Mouse (Mus musculus) lung, postnatal 0 days (tissue): ENCODE results near the gene Erc1. TPM values are rescaled to one million over a fixed set of nuclear protein-coding genes. Genes with fewer than 3 reads are reported as not detected.

Experiments
- ATAC-seq: fragments of 200-750 bp; cut with Nextera tagmentation; 2 replicates; pipeline ENCODE4 v1.8.0; 2017; ENCODE audit warnings: moderate library complexity
- DNase-seq: peaks from one replicate; pipeline ENCODE4 v3.0.0-alpha.2; 2016; ENCODE audit warnings: low spot score
- H3K27ac ChIP-seq: fragments of 300-500 bp; sonication (generic); 2 replicates; pipeline ENCODE4 v1.5.1; 2014; ENCODE audit warnings: antibody characterized with exemption, mild to moderate bottlenecking, low read length, mixed read lengths
- H3K27me3 ChIP-seq: fragments of 300-500 bp; sonication (generic); replicated peaks from 2 replicates; pipeline ENCODE4 v1.6.1; 2014; ENCODE audit warnings: low read length, mixed read lengths; ENCODE audit not compliant: insufficient read depth
- H3K36me3 ChIP-seq: fragments of 300-500 bp; sonication (generic); 2 replicates; pipeline ENCODE4 v1.6.1; 2014; ENCODE audit warnings: low read length, mixed read lengths; ENCODE audit not compliant: insufficient read depth
- H3K4me1 ChIP-seq: fragments of 300-500 bp; sonication (generic); 2 replicates; pipeline ENCODE4 v1.6.1; 2014; ENCODE audit warnings: antibody characterized with exemption, low read depth, low read length, mixed read lengths; ENCODE audit not compliant: insufficient read depth
- H3K4me2 ChIP-seq: fragments of 300-500 bp; sonication (generic); replicated peaks from 2 replicates; pipeline ENCODE4 v1.6.1; 2014; ENCODE audit warnings: low read depth, mild to moderate bottlenecking, low read length, moderate library complexity, mixed read lengths
- H3K4me3 ChIP-seq: fragments of 300-500 bp; sonication (generic); 2 replicates; pipeline ENCODE4 v1.5.1; 2014; ENCODE audit warnings: low read depth, low read length
- H3K9ac ChIP-seq: fragments of 300-500 bp; sonication (generic); replicated peaks from 2 replicates; pipeline ENCODE4 v1.6.1; 2014; ENCODE audit warnings: low read depth, mild to moderate bottlenecking
- H3K9me3 ChIP-seq: fragments of 300-500 bp; sonication (generic); 2 replicates; pipeline ENCODE4 v1.6.1; 2016; ENCODE audit warnings: low read length, mixed read lengths
- CTCF ChIP-seq: IDR thresholded peaks from 2 replicates; pipeline ENCODE4 v1.5.1; 2016; ENCODE audit warnings: antibody characterized with exemption, mild to moderate bottlenecking
- EP300 ChIP-seq: IDR thresholded peaks from 2 replicates; pipeline ENCODE4 v1.6.1; 2016; ENCODE audit warnings: antibody characterized with exemption, mild to moderate bottlenecking, control low read depth
- WGBS: fragments of 180-500 bp; shearing (Covaris S2); extraction: QIAGEN DNeasy Blood & Tissue Kit; methylation state at CpG from one replicate; pipeline ENCODE4 v1.1.7; 2014; 5-methylcytosine and 5-hydroxymethylcytosine counted together
- polyA plus RNA-seq: library from polyadenylated mRNA; unstranded; fragments of >200 nt; fragmentation: Nextera tagmentation; extraction: Ambion mirVana; gene quantifications from 2 replicates; pipeline ENCODE4 v1.2.1, GENCODE M21; 2015

Gene Erc1
- polyA plus RNA-seq, 1 experiment from 2014 or later, result 9.9 TPM

DNA sequence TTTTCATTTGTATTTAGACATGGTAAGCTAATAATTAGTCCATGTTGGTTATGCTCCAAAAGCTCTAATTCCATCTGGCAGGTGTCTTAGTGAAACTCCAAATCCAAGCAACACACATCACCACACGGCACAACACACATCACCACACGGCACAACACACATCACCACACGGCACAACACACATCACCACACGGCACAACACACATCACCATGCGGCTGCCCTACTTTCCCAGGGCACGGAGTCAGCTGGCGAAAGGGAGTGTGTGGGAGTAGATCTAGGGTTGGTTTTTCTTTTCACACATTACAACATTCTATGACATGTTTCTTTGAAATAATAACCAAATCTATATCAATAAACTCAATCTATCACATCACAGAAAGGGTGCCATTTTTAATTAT, 173.2 kb downstream of the Erc1 start:
- no peak overlapping the region for H3K4me2 ChIP-seq

DNA sequence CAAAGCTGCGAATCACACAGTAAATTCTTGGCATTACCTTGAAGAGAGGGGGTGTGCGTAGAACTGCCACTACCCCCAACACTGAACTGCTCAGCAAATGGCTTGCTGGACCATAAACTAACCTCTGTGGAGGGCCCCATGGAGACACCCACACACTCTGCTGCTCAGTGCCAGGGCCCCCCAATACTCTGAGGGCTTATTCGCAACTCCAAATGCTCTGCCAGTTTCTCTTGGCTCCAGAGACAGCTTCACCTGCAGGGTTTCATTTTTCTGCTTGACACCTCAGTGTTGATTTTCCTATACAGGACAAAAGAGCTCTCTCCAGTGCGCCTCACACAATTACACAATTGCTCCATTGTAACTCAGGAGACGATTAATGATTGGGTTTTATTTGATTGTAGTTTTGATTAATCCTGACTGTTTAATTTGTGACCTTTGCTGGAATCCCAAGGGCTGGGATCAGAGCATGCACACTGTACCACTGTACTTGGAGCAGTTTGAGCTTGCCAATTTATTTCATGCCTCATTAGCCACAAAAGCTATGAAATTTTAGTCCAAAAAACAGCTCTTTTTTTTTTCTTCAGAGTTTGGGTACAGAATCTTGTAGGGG, 173.7 kb downstream of the Erc1 start:
- H3K4me1 ChIP-seq, result no peaks in the 10 kb centered on the region
- no peaks in the 10 kb centered on the region for H3K36me3 ChIP-seq
- H3K27ac ChIP-seq, result no peak overlapping the region
- DNase-seq, result no peak
- H3K4me3 ChIP-seq, result no peak overlapping the region
- no peak overlapping the region for H3K9ac ChIP-seq
- no peaks in the 10 kb centered on the region for H3K27me3 ChIP-seq
- no peak for ATAC-seq
- no peak overlapping the region for H3K4me2 ChIP-seq
- 82% methylated on average over 5 of the region's 5 CpGs for WGBS
- TF ChIP-seq CTCF (no peak), EP300 (no peak)
- no peaks in the 10 kb centered on the region for H3K9me3 ChIP-seq

More for the DNA sequence above, 173.2 kb downstream of the Erc1 start:
- ATAC-seq (no peak), DNase-seq (no peak)
- TF ChIP-seq EP300, result no peak
- no peak for TF ChIP-seq CTCF
- WGBS, result 93% methylated on average over 7 of the region's 7 CpGs
- no peak overlapping the region for H3K9ac ChIP-seq
- H3K27ac ChIP-seq, result no peak overlapping the region
- H3K9me3 ChIP-seq, result no peaks in the 10 kb centered on the region
- H3K4me1 ChIP-seq, result no peaks in the 10 kb centered on the region
- no peak overlapping the region for H3K4me3 ChIP-seq
- no peaks in the 10 kb centered on the region for H3K27me3 ChIP-seq
- H3K36me3 ChIP-seq, result no peaks in the 10 kb centered on the region

DNA sequence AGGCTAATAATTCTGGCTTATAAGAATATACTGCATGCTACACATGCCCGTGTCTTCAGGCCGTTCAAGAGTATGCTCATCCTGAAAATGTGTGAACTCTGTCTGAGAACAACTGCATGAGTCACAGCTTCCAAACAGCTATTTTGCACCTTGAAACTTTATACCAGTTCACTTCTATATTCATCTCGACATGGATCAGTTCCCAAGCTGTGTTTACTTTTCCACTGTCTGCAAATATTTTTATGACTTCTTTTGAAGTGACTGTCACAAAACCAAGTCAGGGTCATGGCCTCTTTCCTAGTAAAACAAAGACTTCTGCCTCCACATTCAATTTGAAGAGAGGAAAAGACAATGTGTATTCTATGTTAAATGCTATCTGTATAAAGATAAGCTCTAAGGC, 178.2 kb downstream of the Erc1 start:
- no peak overlapping the region for H3K4me2 ChIP-seq

DNA sequence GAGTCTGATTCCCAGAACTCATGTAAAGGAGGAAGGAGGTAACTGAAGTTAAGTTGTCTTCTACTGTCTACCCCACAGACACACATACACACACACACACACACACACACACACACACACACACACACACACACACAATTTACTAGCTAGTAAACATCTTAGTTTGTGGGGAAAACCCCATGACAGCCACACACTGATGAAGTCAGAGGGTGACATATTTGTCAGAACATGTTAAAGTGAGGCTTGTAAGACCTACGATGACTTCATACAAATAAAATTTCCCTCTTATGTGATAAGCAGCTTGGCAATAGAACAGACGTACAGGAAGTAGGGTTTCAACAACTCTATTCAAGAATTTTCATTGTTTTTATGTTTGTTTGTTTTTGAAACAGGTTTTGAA, 185.0 kb downstream of the Erc1 start:
- ATAC-seq, result peak; percentile 61
- Histone ChIP-seq H3K4me1 (no peaks in the 10 kb centered on the region), H3K27ac (no peak overlapping the region), H3K4me3 (no peak overlapping the region), H3K9me3 (no peaks in the 10 kb centered on the region), H3K36me3 (no peaks in the 10 kb centered on the region), H3K27me3 (no peaks in the 10 kb centered on the region), H3K4me2 (no peak overlapping the region), H3K9ac (no peak overlapping the region)
- TF ChIP-seq CTCF (no peak), EP300 (no peak)
- 26% methylated on average over 2 of the region's 2 CpGs for WGBS
- peak; percentile 67 for DNase-seq

More for the DNA sequence above, 178.2 kb downstream of the Erc1 start:
- Histone ChIP-seq H3K27ac (no peak overlapping the region), H3K4me3 (no peak overlapping the region), H3K9me3 (no peaks in the 10 kb centered on the region), H3K4me1 (no peaks in the 10 kb centered on the region), H3K9ac (no peak overlapping the region), H3K27me3 (no peaks in the 10 kb centered on the region), H3K36me3 (no peaks in the 10 kb centered on the region)
- DNase-seq, result no peak
- 28% methylated on average over 3 of the region's 3 CpGs for WGBS
- TF ChIP-seq CTCF (no peak), EP300 (no peak)
- no peak for ATAC-seq

DNA sequence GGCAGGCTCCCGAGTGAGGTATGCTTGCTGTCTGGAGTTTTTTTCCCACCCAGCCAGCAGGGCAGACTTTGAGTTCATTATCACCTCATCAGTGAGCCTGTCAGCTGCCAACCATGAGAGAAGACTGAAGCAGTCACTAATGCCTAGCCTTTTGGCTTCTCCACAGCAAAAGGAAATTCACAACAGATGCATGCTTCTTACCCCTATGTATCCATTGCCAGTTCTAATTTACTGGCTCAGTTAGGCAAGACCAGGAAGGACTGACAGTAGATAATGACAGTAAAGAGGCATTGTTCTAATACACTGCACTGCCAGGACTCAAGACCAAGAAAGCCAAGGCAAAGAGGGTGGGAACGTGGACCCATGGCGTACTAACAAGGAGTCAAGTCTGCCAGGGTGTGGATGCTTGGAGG, 186.9 kb downstream of the Erc1 start:
- Histone ChIP-seq H3K4me3 (no peak overlapping the region), H3K36me3 (no peaks in the 10 kb centered on the region), H3K9me3 (no peaks in the 10 kb centered on the region), H3K9ac (no peak overlapping the region), H3K4me1 (no peaks in the 10 kb centered on the region), H3K27ac (no peak overlapping the region), H3K4me2 (no peak overlapping the region), H3K27me3 (no peaks in the 10 kb centered on the region)
- DNase-seq (no peak), ATAC-seq (no peak)
- 54% methylated on average over 3 of the region's 3 CpGs for WGBS
- TF ChIP-seq CTCF, result no peak

DNA sequence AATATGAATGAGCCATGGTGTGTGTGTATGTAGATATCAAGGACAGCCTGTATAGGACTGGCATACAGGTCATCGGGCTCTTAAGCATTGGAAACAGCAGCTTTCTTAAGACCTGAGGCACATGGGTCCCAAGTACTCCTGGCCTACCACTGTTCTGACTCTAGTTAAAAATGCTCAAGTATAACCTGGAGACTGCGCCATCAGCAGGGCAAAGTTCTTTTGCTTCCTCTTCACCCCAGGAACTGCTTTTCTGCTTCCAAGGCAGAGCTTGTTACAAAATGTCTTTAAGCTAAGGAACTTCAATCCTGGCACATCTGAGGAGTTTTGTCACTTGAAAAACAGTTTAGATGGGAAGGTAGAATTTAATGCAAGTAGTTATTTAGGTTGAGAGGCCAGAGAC, 189.5 kb downstream of the Erc1 start:
- H3K4me1 ChIP-seq, result no peaks in the 10 kb centered on the region
- no peak for ATAC-seq
- WGBS, result 92% methylated on average over 2 of the region's 2 CpGs
- H3K9me3 ChIP-seq, result no peaks in the 10 kb centered on the region
- H3K27me3 ChIP-seq, result no peaks in the 10 kb centered on the region
- no peak overlapping the region for H3K4me3 ChIP-seq
- H3K27ac ChIP-seq, result no peak overlapping the region
- no peak overlapping the region for H3K9ac ChIP-seq
- no peak for DNase-seq
- TF ChIP-seq CTCF (no peak), EP300 (no peak)
- H3K36me3 ChIP-seq, result no peaks in the 10 kb centered on the region
- no peak overlapping the region for H3K4me2 ChIP-seq
